Mouse (Mus musculus) ovary, postnatal 10 days (tissue): ENCODE measurements around the gene Acad8.

Source experiments
- DNase-seq: peaks from one replicate; pipeline ENCODE4 v3.0.0; 2022; ENCODE audit warnings: low spot score

The Acad8 gene

GRCm38 (mm10) chr9:26999461-27000395 is at the start of gene Acad8, which contains the start of gene Thyn1:
Acad8 (minus strand) TSS chr9:26999566.
Thyn1 (plus strand) TSS chr9:26999710.
- DNase-seq = peak; percentile 69

DNA sequence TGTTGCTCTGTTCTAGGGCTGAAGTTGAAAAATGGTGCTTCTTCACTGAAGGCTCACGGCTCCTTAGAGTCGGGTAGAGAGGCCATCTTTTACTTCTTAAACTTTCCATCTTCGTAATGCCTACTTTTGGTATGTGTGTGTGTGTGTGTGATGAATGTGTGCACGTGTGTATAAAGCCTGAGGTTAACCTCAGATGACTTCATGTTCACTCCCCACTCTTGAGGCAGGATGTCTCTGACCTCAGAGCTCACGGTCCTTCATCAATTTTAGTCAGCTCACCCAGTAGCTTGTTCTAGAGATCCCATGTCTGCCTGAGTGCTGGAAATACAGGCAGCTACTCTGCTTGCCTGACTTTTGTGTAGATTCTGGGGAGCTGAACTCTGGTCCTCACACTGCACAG is 44.5 kb upstream of the Acad8 start:
- DNase-seq = no peak

GRCm38 (mm10) chr9:27030763-27031100 is 31.4 kb upstream of the Acad8 start:
- DNase-seq = no peak

DNA sequence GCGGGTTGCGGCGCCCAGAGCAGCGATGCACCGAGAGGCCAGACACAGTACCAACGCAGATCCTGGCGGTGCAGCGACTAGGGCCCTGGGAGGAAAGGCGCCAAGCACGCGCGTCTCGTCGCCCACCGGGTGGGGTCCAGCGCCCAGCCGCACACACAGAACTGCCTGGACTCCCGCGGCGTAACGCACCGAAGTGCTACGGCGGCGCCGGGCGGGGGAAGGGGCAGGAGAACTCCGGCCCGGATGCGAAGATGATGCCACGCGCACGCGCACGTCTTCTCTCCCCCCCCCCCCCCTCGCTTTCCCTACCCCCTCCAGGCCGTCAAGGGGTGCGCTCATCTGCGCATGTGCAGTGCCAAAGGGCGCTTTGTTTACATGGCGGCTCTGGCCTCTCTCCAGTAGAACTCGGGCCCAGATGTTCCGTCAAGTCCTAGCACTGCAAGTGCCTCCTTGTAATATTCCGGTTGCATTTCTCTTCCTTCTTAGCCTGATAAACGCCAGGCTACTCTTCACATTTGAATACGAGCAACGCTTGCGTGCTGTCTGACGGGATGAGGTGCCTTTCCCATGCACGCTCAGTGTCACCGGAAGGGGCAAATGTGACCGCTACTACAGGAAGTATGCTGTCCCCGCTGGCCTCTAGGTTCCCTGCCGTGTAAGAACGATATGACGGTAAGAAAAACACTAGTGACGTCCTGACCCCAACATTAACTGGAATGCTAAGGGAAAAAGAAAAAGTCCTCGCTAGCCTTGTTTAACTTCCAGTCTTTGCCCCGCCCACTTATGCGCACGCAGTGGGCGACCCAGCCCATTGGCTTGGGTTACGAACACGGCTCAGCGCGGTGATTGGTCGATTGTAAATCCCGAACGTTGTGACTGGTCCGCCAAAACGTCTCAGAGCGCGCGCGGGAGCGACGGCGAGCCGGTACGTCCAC is 30.7 kb upstream of the Acad8 start, which contains the start of the genes Vps26b and Ncapd3:
Vps26b (minus strand) TSS at position 238 of the 935 bp plus-strand sequence.
Ncapd3 (plus strand) TSS at position 348 of the 935 bp plus-strand sequence.
- peak; percentile 88 for DNase-seq

DNA sequence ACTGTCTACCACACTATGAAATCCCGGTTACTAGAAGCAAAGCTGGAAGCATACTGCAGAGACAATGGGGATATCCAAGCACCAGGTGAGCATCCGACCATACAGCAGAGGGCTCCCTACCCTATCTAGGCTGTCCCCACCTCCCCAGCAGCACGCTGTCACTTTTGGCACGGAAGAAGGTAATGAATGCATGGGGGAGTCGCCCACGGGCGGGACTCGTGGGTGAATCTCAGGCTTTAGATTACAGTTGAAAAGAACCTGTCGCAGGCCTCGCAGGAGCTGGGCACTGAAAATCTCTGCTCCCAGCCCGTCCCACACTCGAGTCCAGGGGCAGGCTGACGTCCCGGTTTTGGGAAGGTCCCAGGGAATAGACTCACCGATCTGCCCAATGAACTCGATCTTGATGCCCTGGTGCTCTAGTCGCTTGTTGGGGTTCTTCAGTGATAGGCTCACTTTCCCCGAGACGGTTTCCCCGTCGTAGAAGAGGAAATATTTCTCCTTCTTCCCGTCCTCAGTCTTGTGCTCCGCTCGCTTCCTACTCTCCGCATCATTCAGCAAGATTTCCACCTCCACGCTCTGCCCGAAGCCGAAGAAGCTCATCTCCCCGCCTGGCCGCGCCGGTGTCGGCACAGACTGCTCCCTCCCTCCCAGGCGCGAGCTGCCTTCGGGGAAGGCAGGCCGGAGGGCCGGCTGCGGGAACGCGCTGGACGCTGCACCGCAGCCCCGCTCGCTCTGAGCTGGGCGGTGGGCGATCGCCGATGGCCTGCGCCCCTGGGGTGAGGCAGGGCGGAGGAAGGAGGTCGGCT is 29.9 kb upstream of the Acad8 start:
- peak; percentile 6 for DNase-seq

- DNase-seq = no peak
Measured at GRCm38 (mm10) chr9:27026708-27027107, 27.3 kb upstream of the Acad8 start.

- DNase-seq = no peak
Measured at GRCm38 (mm10) chr9:27023681-27024080, 24.3 kb upstream of the Acad8 start.

GRCm38 (mm10) chr9:27018961-27019360 is 19.6 kb upstream of the Acad8 start:
- no peak for DNase-seq

DNA sequence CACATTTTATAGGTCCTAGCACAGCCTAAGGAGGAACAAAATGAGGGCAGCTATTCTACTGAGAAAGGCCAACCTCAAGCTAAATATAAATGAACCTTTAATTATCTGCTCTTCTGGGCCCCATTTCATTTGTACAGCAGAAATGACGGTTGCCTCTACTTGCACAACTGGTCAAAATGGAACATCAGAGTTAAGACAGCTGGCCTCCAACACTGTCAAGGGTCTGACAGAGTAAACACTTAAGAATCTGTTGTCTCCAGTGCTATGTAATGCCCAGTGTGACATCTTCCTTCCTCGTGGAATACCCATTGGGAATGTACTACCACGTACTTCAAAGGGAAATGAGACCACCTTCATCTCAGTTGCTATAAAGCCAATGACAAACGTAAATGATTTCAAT is 12.2 kb upstream of the Acad8 start:
- DNase-seq = no peak

DNA sequence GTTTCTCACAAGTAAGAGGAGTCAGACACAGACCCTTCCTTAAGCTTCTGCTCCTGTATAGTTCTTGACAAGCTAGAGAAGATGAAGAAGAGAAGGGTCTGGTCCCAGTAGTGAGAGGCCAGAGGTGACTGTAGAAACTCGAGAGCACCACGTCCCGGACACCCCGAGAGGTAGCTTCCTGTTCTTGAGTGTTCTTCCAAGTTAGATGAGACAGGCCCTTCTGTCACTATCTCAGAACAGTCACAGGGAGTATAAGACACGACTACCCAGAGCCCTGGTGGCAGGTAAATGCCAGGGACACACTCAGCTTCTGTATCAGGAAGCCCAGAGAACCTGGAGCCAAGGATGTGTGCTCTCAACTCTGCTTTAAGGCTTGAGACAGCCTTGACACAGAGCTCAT is 9.9 kb upstream of the Acad8 start:
- no peak for DNase-seq

DNA sequence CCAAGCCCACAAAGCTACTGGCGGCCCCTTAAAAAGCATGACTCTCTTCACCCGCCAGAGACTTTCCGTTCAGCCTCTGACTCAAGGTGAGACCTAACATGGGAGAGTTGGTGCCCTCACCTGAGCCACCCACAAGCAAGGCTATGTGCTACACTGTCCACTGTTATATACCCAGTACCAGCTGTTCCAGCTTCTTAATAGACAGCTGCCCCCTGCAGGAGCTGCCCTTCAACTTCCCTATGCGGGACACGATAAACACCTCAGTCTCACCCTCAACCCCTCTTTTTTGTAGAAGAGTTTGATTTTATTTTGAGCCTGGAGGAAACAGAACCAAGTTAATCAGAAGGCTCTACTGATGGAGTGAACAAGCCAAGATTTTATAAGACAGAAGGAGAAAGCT is 7.5 kb upstream of the Acad8 start:
- no peak for DNase-seq

GRCm38 (mm10) chr9:27005933-27006332 is 6.6 kb upstream of the Acad8 start:
- no peak for DNase-seq

- no peak for DNase-seq
Measured at GRCm38 (mm10) chr9:27005231-27005630, 5.9 kb upstream of the Acad8 start.

- no peak for DNase-seq
Measured at GRCm38 (mm10) chr9:26998669-26999460, 501 bp downstream of the Acad8 start.

DNA sequence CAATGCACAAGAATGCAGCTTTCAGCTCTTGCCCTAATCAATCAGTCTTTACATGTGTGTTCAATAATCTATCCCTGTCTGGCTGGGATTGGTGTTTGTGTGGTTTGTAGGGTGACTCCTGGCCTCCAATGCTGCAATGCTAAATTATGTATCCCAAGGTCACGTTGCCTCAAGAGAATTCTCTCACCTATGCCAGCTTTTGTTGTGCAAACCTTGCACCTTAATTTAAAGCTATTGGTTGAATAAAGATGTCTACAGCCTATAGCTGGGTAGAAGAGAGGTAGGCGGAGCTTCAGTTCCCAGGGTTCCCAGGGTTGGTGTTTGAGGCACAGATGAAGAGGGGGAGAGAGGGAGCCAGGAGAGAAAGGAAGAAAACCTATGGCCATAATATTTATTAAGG is 1.9 kb downstream of the Acad8 start:
- DNase-seq = no peak

GRCm38 (mm10) chr9:26997062-26997461 is 2.3 kb downstream of the Acad8 start:
- DNase-seq = no peak

GRCm38 (mm10) chr9:26993900-26994299 is 5.5 kb downstream of the Acad8 start:
- DNase-seq = no peak

DNA sequence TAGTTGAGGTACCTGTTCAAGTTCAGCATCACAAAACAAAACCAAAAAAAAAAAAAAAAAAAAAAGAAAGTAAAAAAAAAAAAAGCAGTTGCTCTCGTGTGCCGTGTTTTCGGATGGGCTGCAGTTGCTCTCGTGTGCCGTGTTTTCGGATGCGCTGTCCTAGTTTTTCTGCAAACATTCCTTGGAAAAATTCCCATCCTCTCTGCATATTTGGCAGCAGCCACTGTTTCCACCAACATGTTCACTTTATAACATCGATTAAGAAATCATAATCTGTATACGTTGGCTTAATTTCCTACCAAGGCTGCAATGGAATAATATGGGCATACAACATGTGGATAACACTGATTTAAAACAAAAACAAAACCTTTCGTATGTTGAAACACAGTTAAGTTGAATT is 6.2 kb downstream of the Acad8 start:
- DNase-seq = no peak

- DNase-seq = no peak
Measured at GRCm38 (mm10) chr9:26990181-26990580, 9.2 kb downstream of the Acad8 start.

GRCm38 (mm10) chr9:26985668-26986277 is 13.6 kb downstream of the Acad8 start:
- DNase-seq = no peak
